Mouse (Mus musculus): Measurements from ENCODE around the gene Tnfaip8l1. TPM values are rescaled to one million over a fixed set of nuclear protein-coding genes. Genes with fewer than 3 reads are reported as not detected.
A peak's percentile ranks its signal among the peaks of the same experiment; 100 is the strongest.

The Tnfaip8l1 gene
- polyA plus RNA-seq, 1 experiment from 2014 or later = 6.7 TPM

DNA sequence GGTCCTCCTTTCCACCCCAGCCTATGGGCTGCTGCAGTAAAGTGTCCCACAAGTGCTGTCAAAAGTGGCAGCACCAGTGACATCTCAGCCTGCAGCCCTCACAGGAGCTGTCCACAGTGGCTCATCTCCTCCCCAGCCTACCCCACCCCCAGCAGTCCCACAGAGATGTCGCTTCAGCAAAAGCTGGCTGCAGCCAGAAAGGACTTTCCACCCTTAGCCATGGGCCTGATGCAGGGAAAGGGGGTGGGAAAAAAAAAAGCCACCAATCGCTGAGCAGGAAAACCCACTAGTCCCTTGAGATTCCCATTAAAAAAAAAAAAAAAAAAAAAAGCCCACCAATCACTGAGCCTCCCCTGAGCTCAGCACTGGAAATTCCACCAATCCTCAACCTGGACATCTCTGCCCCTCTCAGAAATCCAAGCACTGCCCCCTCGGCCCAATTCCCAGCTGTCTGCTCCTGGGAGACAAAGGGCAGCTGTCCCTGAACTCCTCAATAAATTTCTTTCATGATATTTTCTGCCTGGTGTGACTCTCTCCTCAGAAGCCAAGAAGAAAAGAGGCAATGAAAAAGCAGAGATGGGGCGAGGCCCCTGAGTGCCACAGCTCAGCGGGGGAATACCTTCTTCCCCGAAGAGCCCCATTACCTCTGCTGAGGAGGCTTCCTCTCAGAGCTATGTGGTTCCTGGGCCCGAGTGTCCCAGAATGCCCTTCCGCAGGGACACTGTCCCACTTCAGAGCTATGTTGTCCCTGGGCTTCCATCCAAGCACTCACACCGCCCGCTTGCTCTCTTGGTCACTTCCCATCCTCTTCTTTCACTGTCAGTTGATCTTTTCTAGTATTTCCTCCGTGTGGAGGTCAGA is 23.2 kb downstream of the Tnfaip8l1 start:
- Histone ChIP-seq H3K27ac (peak overlapping the region; percentile 67), H3K4me1 (replicated peaks) (peaks cover 25% of the 10 kb centered on the region), H3K9me3 (replicated peaks) (no peaks in the 10 kb centered on the region), H3K4me3 (no peak overlapping the region; the same call in 1 of the 2 replicates), H3K36me3 (peaks cover 52% of the 10 kb centered on the region), H3K9ac (0 out of 2 replicates have a peak overlapping the region, but pooled peaks have one; percentile 15), H3K27me3 (no peaks in the 10 kb centered on the region), H3K4me2 (peak overlapping the region; percentile 85; the same call in 1 of the 2 replicates)
- WGBS = 38% methylated on average over 11 of the region's 11 CpGs
- ATAC-seq (replicated peaks; ENCODE audit: insufficient number of reproducible peaks, insufficient read depth, low FRiP score, low read depth) = no peak

DNA sequence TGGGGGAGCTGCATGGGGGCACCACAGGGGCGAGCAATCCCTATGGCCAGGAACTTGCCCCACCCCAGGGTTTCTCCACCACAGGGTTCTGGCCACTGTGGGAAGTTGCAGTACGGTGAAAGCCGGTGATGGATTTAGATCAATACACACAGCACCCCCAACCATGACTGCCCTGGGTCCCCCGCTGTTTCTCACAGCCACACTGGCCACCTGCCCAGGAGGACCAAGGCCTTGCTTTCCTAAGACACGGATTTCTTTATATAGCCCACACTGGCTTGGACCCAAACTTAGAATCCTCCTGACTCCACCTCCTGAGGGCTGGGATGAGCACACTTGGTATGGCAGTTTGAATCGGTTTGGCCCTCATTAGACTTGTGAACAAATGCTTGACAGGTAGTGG is 29.0 kb downstream of the Tnfaip8l1 start:
- Histone ChIP-seq H3K9ac (no peak overlapping the region), H3K4me1 (replicated peaks) (no peaks in the 10 kb centered on the region), H3K36me3 (peaks cover 84% of the 10 kb centered on the region), H3K4me2 (no peak overlapping the region), H3K27me3 (no peaks in the 10 kb centered on the region), H3K4me3 (no peak overlapping the region), H3K27ac (no peak overlapping the region), H3K9me3 (replicated peaks) (no peaks in the 10 kb centered on the region)
- no peak for ATAC-seq (replicated peaks; ENCODE audit: insufficient number of reproducible peaks, insufficient read depth, low FRiP score, low read depth)
- WGBS = 82% methylated on average over 6 of the region's 6 CpGs

DNA sequence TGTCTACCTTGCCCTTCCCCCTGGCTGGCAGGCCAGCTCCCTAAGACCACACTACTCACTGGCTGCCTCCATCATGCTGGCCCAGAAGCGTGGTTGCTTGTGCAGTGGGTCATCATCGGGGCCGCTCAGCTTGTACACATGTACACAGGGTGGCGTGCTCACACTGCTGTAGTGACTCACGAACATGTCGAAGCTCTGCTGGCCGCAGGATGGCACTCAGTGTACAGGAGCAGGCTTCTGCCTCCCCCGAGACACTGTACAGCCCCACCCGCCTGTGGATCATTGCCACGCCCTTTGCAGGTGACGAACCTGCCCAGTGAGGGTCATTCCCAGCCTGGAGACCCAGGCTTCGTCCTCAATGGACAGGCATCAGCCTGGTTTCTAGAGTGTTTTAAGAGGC is 32.1 kb downstream of the Tnfaip8l1 start:
- Histone ChIP-seq H3K27me3 (no peaks in the 10 kb centered on the region), H3K9ac (no peak overlapping the region), H3K4me2 (no peak overlapping the region), H3K4me3 (no peak overlapping the region), H3K36me3 (peaks cover 89% of the 10 kb centered on the region), H3K9me3 (replicated peaks) (no peaks in the 10 kb centered on the region), H3K27ac (no peak overlapping the region), H3K4me1 (replicated peaks) (no peaks in the 10 kb centered on the region)
- WGBS = 89% methylated on average over 12 of the region's 12 CpGs
- ATAC-seq (replicated peaks; ENCODE audit: insufficient number of reproducible peaks, insufficient read depth, low FRiP score, low read depth) = no peak

DNA sequence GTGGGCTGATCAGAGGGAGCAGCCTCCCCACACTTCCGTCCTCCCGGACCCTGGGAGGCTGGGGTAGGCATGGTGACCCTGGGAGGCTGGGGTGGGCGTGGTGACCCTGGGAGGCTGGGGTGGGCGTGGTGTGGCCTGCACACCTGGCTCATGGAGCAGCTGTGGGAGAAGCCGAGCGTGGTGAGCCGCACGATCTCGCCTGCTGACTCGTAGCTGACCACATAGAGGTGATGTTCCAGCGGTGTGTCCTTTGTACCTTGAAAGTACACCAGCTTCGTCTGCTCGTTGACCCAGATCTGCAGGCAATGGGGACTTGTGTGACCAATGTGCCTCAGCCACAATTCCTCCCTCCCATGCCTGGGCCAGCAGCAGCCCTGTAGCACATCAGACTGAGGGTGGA is 32.5 kb downstream of the Tnfaip8l1 start:
- H3K4me1 ChIP-seq (replicated peaks) = no peaks in the 10 kb centered on the region
- no peaks in the 10 kb centered on the region for H3K9me3 ChIP-seq (replicated peaks)
- H3K27me3 ChIP-seq = no peaks in the 10 kb centered on the region
- H3K4me3 ChIP-seq = no peak overlapping the region
- no peak; the same call in 1 of the 2 replicates for ATAC-seq (replicated peaks; ENCODE audit: insufficient number of reproducible peaks, insufficient read depth, low FRiP score, low read depth)
- no peak overlapping the region for H3K4me2 ChIP-seq
- H3K9ac ChIP-seq = no peak overlapping the region
- no peak overlapping the region for H3K27ac ChIP-seq
- WGBS = 89% methylated on average over 13 of the region's 13 CpGs
- H3K36me3 ChIP-seq = peaks cover 86% of the 10 kb centered on the region

DNA sequence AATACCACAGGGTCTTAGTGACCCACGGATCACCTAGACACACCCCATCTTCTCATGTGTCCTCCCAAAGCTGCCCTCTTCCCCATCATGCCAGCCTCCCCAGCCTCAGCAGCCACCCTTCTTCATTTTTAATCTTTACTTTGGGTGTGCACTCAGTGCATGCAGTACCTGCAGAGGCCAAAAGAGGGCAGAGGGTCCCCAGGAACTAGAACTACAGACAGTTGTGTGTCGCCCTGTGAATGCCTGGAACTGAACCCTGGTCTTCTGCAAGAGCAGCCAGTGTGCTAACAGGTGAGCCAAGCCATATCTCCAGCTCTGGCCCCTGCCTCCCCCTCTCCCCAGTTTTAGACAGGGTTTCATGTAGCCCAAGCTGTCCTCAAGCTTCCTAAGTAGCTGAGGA is 34.6 kb downstream of the Tnfaip8l1 start:
- H3K9me3 ChIP-seq (replicated peaks) = no peaks in the 10 kb centered on the region
- peaks cover 83% of the 10 kb centered on the region for H3K36me3 ChIP-seq
- no peak overlapping the region for H3K27ac ChIP-seq
- no peak overlapping the region for H3K4me3 ChIP-seq
- no peak overlapping the region for H3K9ac ChIP-seq
- H3K4me2 ChIP-seq = no peak overlapping the region
- no peaks in the 10 kb centered on the region for H3K27me3 ChIP-seq
- H3K4me1 ChIP-seq (replicated peaks) = no peaks in the 10 kb centered on the region
- 74% methylated on average over 2 of the region's 2 CpGs for WGBS
- ATAC-seq (replicated peaks; ENCODE audit: insufficient number of reproducible peaks, insufficient read depth, low FRiP score, low read depth) = no peak

DNA sequence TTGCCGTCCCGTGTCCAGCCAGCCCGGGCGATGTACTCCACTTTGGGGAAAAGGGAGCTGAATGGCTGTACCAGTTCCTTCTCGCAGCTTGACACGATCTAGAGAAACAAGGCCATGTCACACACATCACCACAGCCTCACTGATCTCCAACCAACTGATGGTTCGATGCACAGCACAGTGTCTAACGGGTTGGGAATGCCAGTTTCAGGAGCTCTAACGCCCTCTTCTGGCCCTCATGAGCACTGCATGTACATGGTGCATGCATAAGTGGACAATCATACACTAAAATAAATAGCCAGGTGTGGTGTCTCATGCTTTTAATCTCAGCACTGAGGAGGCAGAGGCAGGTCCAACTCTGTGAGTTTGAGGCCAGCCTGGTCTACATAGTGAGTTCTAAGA is 38.3 kb downstream of the Tnfaip8l1 start:
- H3K4me2 ChIP-seq = no peak overlapping the region
- H3K36me3 ChIP-seq = peaks cover 85% of the 10 kb centered on the region
- WGBS = 84% methylated on average over 9 of the region's 9 CpGs
- H3K27me3 ChIP-seq = no peaks in the 10 kb centered on the region
- H3K9ac ChIP-seq = no peak overlapping the region
- H3K4me3 ChIP-seq = no peak overlapping the region
- H3K27ac ChIP-seq = no peak overlapping the region
- no peaks in the 10 kb centered on the region for H3K4me1 ChIP-seq (replicated peaks)
- no peaks in the 10 kb centered on the region for H3K9me3 ChIP-seq (replicated peaks)
- ATAC-seq (replicated peaks; ENCODE audit: insufficient number of reproducible peaks, insufficient read depth, low FRiP score, low read depth) = no peak

DNA sequence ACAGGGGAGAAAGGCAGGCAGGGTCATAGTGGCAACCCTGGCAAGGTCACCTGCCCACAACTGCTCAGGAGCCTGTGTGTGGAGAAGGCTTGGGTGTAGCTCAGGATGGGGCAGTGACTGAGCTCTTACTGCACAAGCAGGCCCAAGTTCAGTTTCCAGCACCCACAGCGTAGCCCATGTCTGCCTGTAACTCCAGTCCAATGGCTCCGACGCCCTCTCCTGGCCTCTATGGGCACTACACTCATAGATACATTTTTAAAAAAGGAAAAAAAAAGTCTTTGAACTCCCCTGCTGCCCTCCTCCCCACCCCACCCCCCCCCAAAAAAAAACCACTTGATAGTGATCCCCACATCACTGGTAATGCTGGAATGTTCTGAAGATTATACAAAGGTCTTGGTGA is 39.4 kb downstream of the Tnfaip8l1 start:
- peaks cover 86% of the 10 kb centered on the region for H3K36me3 ChIP-seq
- no peak for ATAC-seq (replicated peaks; ENCODE audit: insufficient number of reproducible peaks, insufficient read depth, low FRiP score, low read depth)
- no peak overlapping the region for H3K9ac ChIP-seq
- no peak overlapping the region for H3K27ac ChIP-seq
- H3K4me2 ChIP-seq = no peak overlapping the region
- 67% methylated on average over 3 of the region's 3 CpGs for WGBS
- no peaks in the 10 kb centered on the region for H3K27me3 ChIP-seq
- no peaks in the 10 kb centered on the region for H3K9me3 ChIP-seq (replicated peaks)
- H3K4me1 ChIP-seq (replicated peaks) = no peaks in the 10 kb centered on the region
- H3K4me3 ChIP-seq = no peak overlapping the region

DNA sequence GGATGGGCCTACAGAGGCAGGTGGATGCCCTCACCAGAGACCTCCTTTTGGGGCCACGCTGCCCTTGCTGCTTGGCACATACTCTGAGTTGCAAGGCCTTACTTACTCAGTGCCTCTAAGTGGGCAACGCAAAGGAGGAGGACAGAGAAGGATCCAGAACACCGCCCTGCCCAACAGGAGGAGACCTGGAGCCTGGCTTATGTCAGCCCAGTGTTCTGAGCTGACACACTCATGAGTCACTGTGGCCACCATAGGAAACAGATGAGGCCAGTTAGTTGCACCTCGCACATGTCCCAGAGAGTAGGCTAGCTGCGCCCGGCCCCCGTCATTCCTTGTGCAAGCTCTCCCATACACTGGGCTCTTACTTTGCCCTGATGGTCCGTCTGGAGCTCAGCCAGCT is 40.2 kb downstream of the Tnfaip8l1 start:
- Histone ChIP-seq H3K9ac (no peak overlapping the region), H3K4me3 (no peak overlapping the region), H3K36me3 (peaks cover 85% of the 10 kb centered on the region), H3K4me2 (no peak overlapping the region), H3K4me1 (replicated peaks) (no peaks in the 10 kb centered on the region), H3K27ac (no peak overlapping the region), H3K27me3 (no peaks in the 10 kb centered on the region), H3K9me3 (replicated peaks) (no peaks in the 10 kb centered on the region)
- no peak for ATAC-seq (replicated peaks; ENCODE audit: insufficient number of reproducible peaks, insufficient read depth, low FRiP score, low read depth)
- 89% methylated on average over 8 of the region's 8 CpGs for WGBS

DNA sequence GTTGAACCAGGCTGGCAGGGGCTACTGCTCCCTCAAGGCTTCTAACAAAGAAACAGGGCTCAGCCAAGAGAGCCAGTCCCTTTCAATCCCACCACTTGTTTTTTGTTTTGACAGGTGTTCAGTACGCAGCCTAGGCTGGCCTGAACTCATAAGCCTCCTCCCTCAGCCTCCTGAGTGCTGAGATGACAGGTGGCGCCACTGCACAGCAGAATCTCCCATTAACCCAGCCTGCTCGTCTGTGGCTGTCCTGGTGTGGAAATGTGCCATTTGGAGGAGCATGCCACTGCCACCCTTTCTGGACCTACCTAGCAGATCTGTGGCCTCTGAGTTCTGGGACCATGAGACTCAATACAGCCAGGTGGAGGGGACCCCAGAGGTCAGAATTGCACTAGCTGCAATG is 41.5 kb downstream of the Tnfaip8l1 start:
- Histone ChIP-seq H3K9me3 (replicated peaks) (no peaks in the 10 kb centered on the region), H3K4me2 (no peak overlapping the region), H3K4me3 (no peak overlapping the region), H3K27ac (no peak overlapping the region), H3K9ac (no peak overlapping the region), H3K36me3 (peaks cover 82% of the 10 kb centered on the region), H3K27me3 (no peaks in the 10 kb centered on the region), H3K4me1 (replicated peaks) (no peaks in the 10 kb centered on the region)
- no peak for ATAC-seq (replicated peaks; ENCODE audit: insufficient number of reproducible peaks, insufficient read depth, low FRiP score, low read depth)
- 54% methylated on average over 3 of the region's 3 CpGs for WGBS

DNA sequence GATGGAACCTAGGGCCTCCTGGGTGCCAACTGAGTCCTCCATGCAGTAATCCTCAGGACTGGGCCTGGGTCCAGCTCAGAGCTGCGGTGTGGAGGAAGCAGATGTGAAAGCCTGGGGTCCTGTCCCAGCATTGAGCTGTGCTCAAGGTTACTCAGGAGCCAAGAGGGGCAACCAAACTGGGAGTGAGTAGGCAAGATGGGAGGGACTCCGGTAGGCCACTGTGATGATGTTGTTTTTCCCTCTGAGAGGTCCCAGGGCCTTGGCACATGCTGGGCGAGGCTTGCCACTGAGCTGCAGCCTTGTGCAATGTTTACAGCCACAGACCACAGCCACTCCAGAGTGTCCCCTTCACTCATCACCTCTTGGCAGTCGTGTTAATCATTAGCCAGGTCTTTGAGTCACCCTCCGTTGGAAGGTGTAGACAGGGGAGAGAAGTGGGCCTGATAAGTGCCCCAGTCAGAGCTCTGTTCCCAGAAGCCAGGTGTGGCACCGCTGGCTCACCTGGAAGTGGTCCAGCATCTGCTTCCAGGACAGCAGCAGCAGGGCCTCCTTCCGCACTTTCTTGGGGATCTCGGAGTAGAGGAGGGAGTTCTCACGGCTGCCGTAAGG is 44.1 kb downstream of the Tnfaip8l1 start:
- no peak for ATAC-seq (replicated peaks; ENCODE audit: insufficient number of reproducible peaks, insufficient read depth, low FRiP score, low read depth)
- 70% methylated on average over 10 of the region's 10 CpGs for WGBS
- H3K27ac ChIP-seq = no peak overlapping the region

DNA sequence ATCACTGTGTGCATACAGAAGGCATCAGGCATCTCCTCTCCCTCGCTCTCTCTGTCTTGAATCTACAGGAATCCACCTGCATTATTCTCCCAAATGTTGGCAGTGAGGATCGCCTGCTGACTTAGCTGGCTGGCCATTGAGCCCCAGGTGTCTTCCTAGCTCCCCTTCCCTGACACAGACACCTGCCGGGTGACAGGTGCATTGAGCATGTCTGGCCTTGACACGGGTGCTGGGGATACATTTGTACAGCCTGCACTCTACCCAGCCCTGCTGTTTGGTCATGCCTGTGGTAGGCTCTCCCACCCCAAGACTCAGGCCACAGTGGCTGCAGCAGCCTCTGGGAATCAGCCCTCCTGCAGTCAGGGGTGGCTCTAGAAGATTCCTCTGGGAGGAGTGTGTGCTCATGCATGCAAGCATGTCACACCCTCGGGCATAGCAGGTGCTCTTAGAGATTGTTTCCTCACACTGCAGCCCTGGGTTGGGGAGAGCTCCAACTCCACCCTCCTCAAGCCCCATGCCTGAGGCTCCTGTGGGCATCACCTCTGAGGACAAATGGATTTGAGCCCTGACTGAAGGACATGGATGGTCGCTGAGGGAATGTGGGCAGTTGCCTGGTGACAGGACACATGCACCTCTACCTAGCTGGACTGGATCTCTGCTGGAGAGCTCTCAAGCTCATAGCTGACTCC is 44.9 kb downstream of the Tnfaip8l1 start:
- no peak overlapping the region for H3K4me2 ChIP-seq
- no peaks in the 10 kb centered on the region for H3K4me1 ChIP-seq (replicated peaks)
- H3K27me3 ChIP-seq = no peaks in the 10 kb centered on the region
- no peak overlapping the region for H3K9ac ChIP-seq
- H3K9me3 ChIP-seq (replicated peaks) = no peaks in the 10 kb centered on the region
- 79% methylated on average over 6 of the region's 6 CpGs for WGBS
- H3K4me3 ChIP-seq = no peak overlapping the region
- no peak overlapping the region for H3K27ac ChIP-seq
- H3K36me3 ChIP-seq = peaks cover 94% of the 10 kb centered on the region
- ATAC-seq (replicated peaks; ENCODE audit: insufficient number of reproducible peaks, insufficient read depth, low FRiP score, low read depth) = no peak

More for the DNA sequence above, 44.1 kb downstream of the Tnfaip8l1 start:
- peaks cover 94% of the 10 kb centered on the region for H3K36me3 ChIP-seq
- H3K4me2 ChIP-seq = no peak overlapping the region
- H3K4me3 ChIP-seq = no peak overlapping the region
- H3K9me3 ChIP-seq (replicated peaks) = no peaks in the 10 kb centered on the region
- H3K9ac ChIP-seq = no peak overlapping the region
- H3K4me1 ChIP-seq (replicated peaks) = no peaks in the 10 kb centered on the region
- no peaks in the 10 kb centered on the region for H3K27me3 ChIP-seq

Measured in heart, embryonic 15.5 days (tissue).